Mouse (Mus musculus): ENCODE data around the gene Fam129b. TPM values are rescaled to one million over a fixed set of nuclear protein-coding genes. Genes with fewer than 3 reads are reported as not detected.

Gene Fam129b
- total and polyA plus RNA-seq, 3 experiments, result 17.5 to 20.0 TPM; not detected in 1

GRCm38 (mm10) chr2:32874951-32875674 is 801 bp upstream of the Fam129b start:
- Histone ChIP-seq H3K4me1 (ENCODE audit: control insufficient read depth in 1 of 2, insufficient read depth in 2 of 2, low read length in 2 of 2) (peaks cover 11 to 34% of the 10 kb centered on the region in 2 experiments), H3K4me3 (ENCODE audit: control insufficient read depth in 1 of 2, insufficient read depth in 1 of 2, low read depth in 2 of 2, low read length in 2 of 2) (peak overlapping the region; percentile 53 to 98), H3K36me3 (ENCODE audit: control insufficient read depth in 1 of 2, insufficient read depth in 2 of 2, low read length in 2 of 2) (peaks cover 0 to 12% of the 10 kb centered on the region in 2 experiments; a peak in 2 of 4 replicates), H3K27me3 (ENCODE audit: control insufficient read depth in 1 of 2, insufficient read depth in 2 of 2, low read length in 2 of 2) (no peaks in the 10 kb centered on the region), H3K9ac (ENCODE audit: control insufficient read depth, low read depth, low read length, poor library complexity, severe bottlenecking) (peak overlapping the region; percentile 66), H3K9me3 (replicated peaks; ENCODE audit: insufficient read depth, low read length) (no peaks in the 10 kb centered on the region), H3K79me2 (ENCODE audit: control insufficient read depth, insufficient read depth, low read length, poor library complexity) (no peaks in the 10 kb centered on the region; the same call in 1 of the 2 replicates), H3K27ac (ENCODE audit: control insufficient read depth, low read depth, low read length) (no peak overlapping the region)
- TF ChIP-seq ETS1 (IDR thresholded peaks at IDR 0.05; ENCODE audit: low read depth, low read length) (no peak), BHLHE40 (IDR thresholded peaks at IDR 0.05; ENCODE audit: borderline replicate concordance, low read depth, low read length) (no peak), TAL1 (IDR thresholded peaks at IDR 0.05; ENCODE audit: low read length) (no peak), ZMIZ1 (IDR thresholded peaks at IDR 0.05; ENCODE audit: low read depth, low read length) (no peak), CHD1 (IDR thresholded peaks at IDR 0.05; ENCODE audit: low read depth, low read length) (no peak), MYB (IDR thresholded peaks at IDR 0.05; ENCODE audit: low read depth, low read length) (no peak), MAZ (IDR thresholded peaks at IDR 0.05; ENCODE audit: low read depth, low read length) (no peak), ZKSCAN1 (IDR thresholded peaks at IDR 0.05; ENCODE audit: low read depth, low read length) (no peak)
- DNase-seq (ENCODE audit: low read depth, low spot score), result no peak

GRCm38 (mm10) chr2:32876490-32877302 is 782 bp downstream of the Fam129b start:
- peak overlapping the region; percentile 65 to 98 for H3K4me3 ChIP-seq (ENCODE audit: control insufficient read depth in 1 of 2, insufficient read depth in 1 of 2, low read depth in 2 of 2, low read length in 2 of 2)
- peak; percentile 54 for DNase-seq (ENCODE audit: low read depth, low spot score)
- H3K36me3 ChIP-seq (ENCODE audit: control insufficient read depth in 1 of 2, insufficient read depth in 2 of 2, low read length in 2 of 2), result peaks cover 0 to 7% of the 10 kb centered on the region in 2 experiments; a peak in 2 of 4 replicates
- H3K9ac ChIP-seq (ENCODE audit: control insufficient read depth, low read depth, low read length, poor library complexity, severe bottlenecking), result peak overlapping the region; percentile 62
- H3K27me3 ChIP-seq (ENCODE audit: control insufficient read depth in 1 of 2, insufficient read depth in 2 of 2, low read length in 2 of 2), result no peaks in the 10 kb centered on the region
- no peaks in the 10 kb centered on the region; the same call in 1 of the 2 replicates for H3K79me2 ChIP-seq (ENCODE audit: control insufficient read depth, insufficient read depth, low read length, poor library complexity)
- TF ChIP-seq NELFE (IDR thresholded peaks at IDR 0.05; ENCODE audit: low read depth, low read length) (0 out of 2 replicates have a peak, but pooled peaks have one; percentile 5), MAX (IDR thresholded peaks at IDR 0.05; ENCODE audit: low read length) (peak; percentile 54; the same call in 1 of the 2 replicates), TBP (IDR thresholded peaks at IDR 0.05; ENCODE audit: low read depth, low read length) (no peak), POLR2AphosphoS5 (IDR thresholded peaks at IDR 0.05; ENCODE audit: borderline replicate concordance, low read depth, low read length) (no peak), RCOR1 (IDR thresholded peaks at IDR 0.05; ENCODE audit: low read depth, low read length) (no peak), CTCF (IDR thresholded peaks at IDR 0.05 in 2 of 3, conservative IDR thresholded peaks at IDR 0.05 in 1 of 3; ENCODE audit: control insufficient read depth in 1 of 3, insufficient read depth in 1 of 3, low read depth in 2 of 3, low read length in 3 of 3, poor library complexity in 1 of 3, severe bottlenecking in 1 of 3) (no peak), SIN3A (IDR thresholded peaks at IDR 0.05; ENCODE audit: low read length) (peak; percentile 47), MXI1 (IDR thresholded peaks at IDR 0.05; ENCODE audit: low read depth, low read length) (peak; percentile 91), MYC (IDR thresholded peaks at IDR 0.05; ENCODE audit: low read depth, low read length) (0 out of 2 replicates have a peak, but pooled peaks have one; percentile 23)
- no peaks in the 10 kb centered on the region for H3K9me3 ChIP-seq (replicated peaks; ENCODE audit: insufficient read depth, low read length)
- H3K4me1 ChIP-seq (ENCODE audit: control insufficient read depth in 1 of 2, insufficient read depth in 2 of 2, low read length in 2 of 2), result peaks cover 8 to 30% of the 10 kb centered on the region in 2 experiments
- no peak overlapping the region for H3K27ac ChIP-seq (ENCODE audit: control insufficient read depth, low read depth, low read length)
